Mouse (Mus musculus): ENCODE data around the gene Casp9. TPM values are rescaled to one million over a fixed set of nuclear protein-coding genes. Genes with fewer than 3 reads are reported as not detected.
A peak's percentile ranks its signal among the peaks of the same experiment; 100 is the strongest.

Gene Casp9
- total and polyA plus RNA-seq, 3 experiments: 18.7 to 25.7 (median 21.7) TPM

DNA sequence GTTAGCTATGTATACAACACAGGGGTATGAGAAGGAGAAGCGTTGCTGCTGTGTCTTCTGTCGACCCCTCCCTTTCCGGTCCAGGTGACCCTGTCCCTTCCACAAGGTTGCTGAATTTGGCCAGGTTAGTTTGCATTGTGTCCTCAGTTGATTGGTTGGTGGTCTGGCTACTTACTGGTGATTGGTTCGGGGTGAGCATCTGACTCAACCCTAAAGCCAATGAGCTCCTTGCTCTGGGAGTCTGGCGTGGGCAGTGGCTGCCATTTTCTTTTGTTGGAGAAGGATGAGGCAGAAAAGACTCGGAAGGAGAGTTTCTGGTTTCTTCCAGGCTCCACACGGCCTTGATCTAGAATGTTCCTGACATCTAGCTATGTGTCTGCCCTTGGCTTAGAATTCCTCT lies 25.9 kb downstream of the Casp9 start:
- no peak for ATAC-seq (ENCODE audit: extremely low read depth, insufficient number of reproducible peaks, low FRiP score, poor library complexity, severe bottlenecking)
- peaks cover 21% of the 10 kb centered on the region for H3K36me3 ChIP-seq (replicated peaks)

DNA sequence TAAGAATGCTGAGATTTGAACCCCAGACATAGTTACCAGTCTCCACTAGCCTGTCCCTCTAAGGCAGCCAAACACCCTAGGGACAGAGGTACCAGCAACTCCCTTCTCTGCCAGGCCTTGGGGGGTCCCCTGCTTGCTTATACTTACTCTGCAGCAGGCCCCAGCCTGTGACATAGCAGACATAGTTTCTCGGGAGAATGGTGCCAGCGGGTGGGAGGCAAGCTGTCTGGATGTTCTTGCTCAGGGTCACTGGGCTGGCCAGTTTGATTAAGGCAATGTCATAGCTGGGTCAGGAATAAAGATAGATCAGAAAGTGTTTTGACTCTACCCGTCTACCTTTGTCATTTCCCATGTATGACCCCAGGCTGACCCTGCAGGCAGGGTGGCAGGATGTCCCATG lies 27.8 kb downstream of the Casp9 start:
- no peak overlapping the region for H3K4me3 ChIP-seq (ENCODE audit: low read depth, low read length)
- H3K36me3 ChIP-seq (replicated peaks): peaks cover 2% of the 10 kb centered on the region
- TF ChIP-seq GATA2 (IDR thresholded peaks at IDR 0.05; ENCODE audit: borderline replicate concordance, low read depth, low read length) (no peak), CTCF (IDR thresholded peaks at IDR 0.05; ENCODE audit: low read depth, low read length) (no peak), TAL1 (conservative IDR thresholded peaks at IDR 0.05; ENCODE audit: low read depth, low read length) (no peak), GATA1 (IDR thresholded peaks at IDR 0.05; ENCODE audit: borderline replicate concordance, low read length) (no peak), POLR2AphosphoS5 (IDR thresholded peaks at IDR 0.05; ENCODE audit: insufficient replicate concordance, low read depth, low read length) (no peak)
- DNase-seq (ENCODE audit: low spot score): no peak
- H3K9me3 ChIP-seq (replicated peaks): no peaks in the 10 kb centered on the region
- H3K27me3 ChIP-seq (ENCODE audit: insufficient read depth, low read length): peaks cover 14% of the 10 kb centered on the region
- H3K4me1 ChIP-seq (ENCODE audit: insufficient read depth, low read depth, low read length): peaks cover 5% of the 10 kb centered on the region
- no peak for ATAC-seq (ENCODE audit: extremely low read depth, insufficient number of reproducible peaks, low FRiP score, poor library complexity, severe bottlenecking)

More for the DNA sequence above, 25.9 kb downstream of the Casp9 start:
- H3K27me3 ChIP-seq (ENCODE audit: insufficient read depth, low read length): peaks cover 7% of the 10 kb centered on the region; the same call in 1 of the 2 replicates
- no peak overlapping the region for H3K4me3 ChIP-seq (ENCODE audit: low read depth, low read length)
- DNase-seq (ENCODE audit: low spot score): no peak
- H3K4me1 ChIP-seq (ENCODE audit: insufficient read depth, low read depth, low read length): peaks cover 5% of the 10 kb centered on the region
- TF ChIP-seq GATA2 (IDR thresholded peaks at IDR 0.05; ENCODE audit: borderline replicate concordance, low read depth, low read length) (no peak), TAL1 (conservative IDR thresholded peaks at IDR 0.05; ENCODE audit: low read depth, low read length) (no peak), CTCF (IDR thresholded peaks at IDR 0.05; ENCODE audit: low read depth, low read length) (no peak), POLR2AphosphoS5 (IDR thresholded peaks at IDR 0.05; ENCODE audit: insufficient replicate concordance, low read depth, low read length) (no peak), GATA1 (IDR thresholded peaks at IDR 0.05; ENCODE audit: borderline replicate concordance, low read length) (no peak)
- H3K9me3 ChIP-seq (replicated peaks): no peaks in the 10 kb centered on the region

DNA sequence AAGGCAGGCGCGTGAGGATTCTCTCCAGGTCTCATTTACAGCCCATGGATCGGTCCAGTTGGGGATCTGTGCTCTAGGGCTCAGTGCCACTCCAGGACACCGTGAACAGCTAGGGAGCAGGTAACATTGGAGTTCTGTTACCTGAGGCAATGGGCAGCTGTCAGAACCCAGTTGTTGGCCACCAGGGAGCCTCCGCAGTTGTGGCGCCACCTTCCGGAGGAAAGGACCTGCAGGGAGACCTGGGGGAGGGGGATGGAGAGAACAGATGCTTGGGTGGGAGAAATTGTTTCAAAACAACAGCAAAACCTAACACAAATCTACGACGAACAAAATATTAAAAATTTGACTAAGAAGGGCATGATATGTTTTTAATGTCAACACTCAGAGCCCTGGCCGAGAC lies 28.7 kb downstream of the Casp9 start:
- DNase-seq (ENCODE audit: low spot score): no peak
- ATAC-seq (ENCODE audit: extremely low read depth, insufficient number of reproducible peaks, low FRiP score, poor library complexity, severe bottlenecking): no peak

DNA sequence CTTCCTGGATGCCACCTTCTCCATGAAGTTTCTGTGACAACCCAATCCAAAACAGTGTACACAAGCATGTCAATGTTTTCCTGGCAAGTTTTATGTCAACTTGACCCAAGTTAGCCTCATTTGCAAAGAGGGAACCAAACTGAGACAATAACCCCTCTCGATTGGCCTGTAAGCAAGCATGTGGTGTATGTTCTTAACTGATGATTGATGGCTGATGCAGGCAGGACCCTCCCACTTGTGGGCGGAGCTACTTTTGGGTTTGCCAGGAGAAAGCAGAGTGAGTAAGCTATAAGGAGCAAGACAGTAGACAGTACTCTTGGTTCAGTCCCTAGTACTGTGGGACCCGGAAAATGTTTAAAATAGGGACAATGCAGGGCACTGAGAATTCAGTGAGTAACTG lies 29.6 kb downstream of the Casp9 start:
- ATAC-seq (ENCODE audit: extremely low read depth, insufficient number of reproducible peaks, low FRiP score, poor library complexity, severe bottlenecking) (peak; percentile 52; the same call in 1 of the 2 replicates), DNase-seq (ENCODE audit: low spot score) (no peak)
- no peaks in the 10 kb centered on the region for H3K36me3 ChIP-seq (replicated peaks)
- no peaks in the 10 kb centered on the region for H3K9me3 ChIP-seq (replicated peaks)
- TF ChIP-seq POLR2AphosphoS5 (IDR thresholded peaks at IDR 0.05; ENCODE audit: insufficient replicate concordance, low read depth, low read length): no peak
- no peak for TF ChIP-seq GATA2 (IDR thresholded peaks at IDR 0.05; ENCODE audit: borderline replicate concordance, low read depth, low read length)
- no peak for TF ChIP-seq TAL1 (conservative IDR thresholded peaks at IDR 0.05; ENCODE audit: low read depth, low read length)
- no peak for TF ChIP-seq CTCF (IDR thresholded peaks at IDR 0.05; ENCODE audit: low read depth, low read length)
- peaks cover 5% of the 10 kb centered on the region for H3K4me1 ChIP-seq (ENCODE audit: insufficient read depth, low read depth, low read length)
- no peak overlapping the region for H3K4me3 ChIP-seq (ENCODE audit: low read depth, low read length)
- peaks cover 18% of the 10 kb centered on the region for H3K27me3 ChIP-seq (ENCODE audit: insufficient read depth, low read length)

More for the DNA sequence above, 28.7 kb downstream of the Casp9 start:
- peaks cover 19% of the 10 kb centered on the region for H3K27me3 ChIP-seq (ENCODE audit: insufficient read depth, low read length)
- no peaks in the 10 kb centered on the region for H3K36me3 ChIP-seq (replicated peaks)
- peaks cover 5% of the 10 kb centered on the region for H3K4me1 ChIP-seq (ENCODE audit: insufficient read depth, low read depth, low read length)
- no peaks in the 10 kb centered on the region for H3K9me3 ChIP-seq (replicated peaks)
- no peak overlapping the region for H3K4me3 ChIP-seq (ENCODE audit: low read depth, low read length)
- no peak for TF ChIP-seq GATA1 (IDR thresholded peaks at IDR 0.05; ENCODE audit: borderline replicate concordance, low read length)
- no peak for TF ChIP-seq GATA2 (IDR thresholded peaks at IDR 0.05; ENCODE audit: borderline replicate concordance, low read depth, low read length)
- no peak for TF ChIP-seq CTCF (IDR thresholded peaks at IDR 0.05; ENCODE audit: low read depth, low read length)
- no peak for TF ChIP-seq POLR2AphosphoS5 (IDR thresholded peaks at IDR 0.05; ENCODE audit: insufficient replicate concordance, low read depth, low read length)
- no peak for TF ChIP-seq TAL1 (conservative IDR thresholded peaks at IDR 0.05; ENCODE audit: low read depth, low read length)

DNA sequence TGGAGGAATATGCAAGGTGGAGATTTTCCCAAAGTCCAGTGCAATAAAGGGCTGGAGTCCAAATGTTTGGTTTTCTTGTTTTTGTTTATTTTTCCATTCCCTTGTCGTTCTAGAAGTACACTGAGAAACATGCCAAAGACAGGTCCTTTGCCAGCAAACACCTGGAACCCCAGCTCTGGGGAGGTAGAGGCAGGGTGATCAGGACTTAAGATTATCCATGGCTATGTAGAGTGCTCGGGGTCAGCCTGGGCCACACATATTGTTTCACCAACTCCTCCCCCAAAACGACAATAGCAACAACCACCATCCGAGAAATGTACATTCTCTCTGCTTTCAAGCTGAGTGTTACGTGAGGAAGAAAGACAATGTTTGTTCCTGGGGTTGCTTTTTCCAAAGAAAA lies 32.6 kb downstream of the Casp9 start, which contains the start of gene Cela2a:
TSS of gene Cela2a (minus strand) at position 101 of the 400 bp plus-strand sequence.
- DNase-seq (ENCODE audit: low spot score) (no peak), ATAC-seq (ENCODE audit: extremely low read depth, insufficient number of reproducible peaks, low FRiP score, poor library complexity, severe bottlenecking) (no peak)
- Histone ChIP-seq H3K36me3 (replicated peaks) (no peaks in the 10 kb centered on the region), H3K4me3 (ENCODE audit: low read depth, low read length) (no peak within 1 kb of the TSS), H3K4me1 (ENCODE audit: insufficient read depth, low read depth, low read length) (peaks cover 5% of the 10 kb centered on the region), H3K27me3 (ENCODE audit: insufficient read depth, low read length) (peaks cover 19% of the 10 kb centered on the region), H3K9me3 (replicated peaks) (no peaks in the 10 kb centered on the region)
- TF ChIP-seq TAL1 (conservative IDR thresholded peaks at IDR 0.05; ENCODE audit: low read depth, low read length) (no peak), GATA2 (IDR thresholded peaks at IDR 0.05; ENCODE audit: borderline replicate concordance, low read depth, low read length) (no peak), GATA1 (IDR thresholded peaks at IDR 0.05; ENCODE audit: borderline replicate concordance, low read length) (no peak)

DNA sequence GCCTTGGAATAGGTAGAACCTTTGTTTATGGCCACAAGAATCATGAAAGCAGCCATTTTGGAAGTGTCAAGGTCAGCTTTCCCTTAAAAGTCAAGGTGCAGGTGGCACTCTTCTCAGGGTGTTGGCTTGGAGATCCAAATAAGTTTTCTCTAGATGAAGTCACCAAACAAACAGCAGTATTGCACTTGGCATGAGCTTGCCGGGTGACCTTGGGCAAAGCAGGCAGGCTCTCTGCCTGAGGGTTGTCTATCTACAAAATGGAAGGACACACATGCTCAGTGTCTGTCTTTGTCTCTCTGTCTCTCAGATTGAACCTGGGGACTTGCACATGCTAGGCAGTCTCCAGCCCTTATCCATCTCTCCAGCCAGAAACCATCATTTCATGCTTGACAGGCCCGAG lies 34.0 kb downstream of the Casp9 start:
- H3K4me3 ChIP-seq (ENCODE audit: low read depth, low read length): no peak overlapping the region
- DNase-seq (ENCODE audit: low spot score): no peak
- peaks cover 5% of the 10 kb centered on the region for H3K4me1 ChIP-seq (ENCODE audit: insufficient read depth, low read depth, low read length)
- no peak for ATAC-seq (ENCODE audit: extremely low read depth, insufficient number of reproducible peaks, low FRiP score, poor library complexity, severe bottlenecking)
- peaks cover 17% of the 10 kb centered on the region for H3K27me3 ChIP-seq (ENCODE audit: insufficient read depth, low read length)
- no peaks in the 10 kb centered on the region for H3K9me3 ChIP-seq (replicated peaks)
- no peak for TF ChIP-seq TAL1 (conservative IDR thresholded peaks at IDR 0.05; ENCODE audit: low read depth, low read length)
- no peak for TF ChIP-seq GATA2 (IDR thresholded peaks at IDR 0.05; ENCODE audit: borderline replicate concordance, low read depth, low read length)
- no peaks in the 10 kb centered on the region for H3K36me3 ChIP-seq (replicated peaks)

DNA sequence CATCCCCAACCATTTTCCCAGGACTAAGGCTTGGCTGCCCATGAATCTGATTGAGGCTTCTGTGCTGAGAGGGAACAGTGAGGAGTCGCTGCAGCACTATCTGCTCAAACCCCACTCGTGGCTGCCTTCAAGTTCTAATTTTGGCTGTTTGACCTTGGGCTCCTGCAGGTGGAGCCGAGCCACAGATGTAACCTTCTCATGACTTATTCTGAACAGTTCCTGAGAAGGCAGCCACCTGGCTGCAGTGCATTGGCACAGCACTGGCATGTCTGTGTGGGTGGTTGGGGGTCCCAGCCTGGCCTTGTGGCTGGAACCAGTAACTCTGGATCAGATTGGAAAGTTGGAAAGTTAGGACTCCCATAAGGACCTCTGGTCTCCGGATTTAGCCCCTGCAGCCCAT lies 34.8 kb downstream of the Casp9 start:
- Histone ChIP-seq H3K4me3 (ENCODE audit: low read depth, low read length) (no peak overlapping the region), H3K27me3 (ENCODE audit: insufficient read depth, low read length) (peaks cover 19% of the 10 kb centered on the region), H3K9me3 (replicated peaks) (no peaks in the 10 kb centered on the region), H3K36me3 (replicated peaks) (no peaks in the 10 kb centered on the region), H3K4me1 (ENCODE audit: insufficient read depth, low read depth, low read length) (no peaks in the 10 kb centered on the region; the same call in 1 of the 2 replicates)
- DNase-seq (ENCODE audit: low spot score) (no peak), ATAC-seq (ENCODE audit: extremely low read depth, insufficient number of reproducible peaks, low FRiP score, poor library complexity, severe bottlenecking) (no peak)
- TF ChIP-seq GATA1 (IDR thresholded peaks at IDR 0.05; ENCODE audit: borderline replicate concordance, low read length) (no peak), CTCF (IDR thresholded peaks at IDR 0.05; ENCODE audit: low read depth, low read length) (no peak), TAL1 (conservative IDR thresholded peaks at IDR 0.05; ENCODE audit: low read depth, low read length) (no peak), GATA2 (IDR thresholded peaks at IDR 0.05; ENCODE audit: borderline replicate concordance, low read depth, low read length) (no peak), POLR2AphosphoS5 (IDR thresholded peaks at IDR 0.05; ENCODE audit: insufficient replicate concordance, low read depth, low read length) (no peak)
